Mouse (Mus musculus): ENCODE data around the gene Ddt.
A peak's percentile ranks its signal among the peaks of the same experiment; 100 is the strongest.
"Not testable (repeated sequence)": the region's sequence is repeated elsewhere in the genome, so short reads cannot be mapped to it uniquely, and the experiment has no call there.

Gene Ddt

DNA sequence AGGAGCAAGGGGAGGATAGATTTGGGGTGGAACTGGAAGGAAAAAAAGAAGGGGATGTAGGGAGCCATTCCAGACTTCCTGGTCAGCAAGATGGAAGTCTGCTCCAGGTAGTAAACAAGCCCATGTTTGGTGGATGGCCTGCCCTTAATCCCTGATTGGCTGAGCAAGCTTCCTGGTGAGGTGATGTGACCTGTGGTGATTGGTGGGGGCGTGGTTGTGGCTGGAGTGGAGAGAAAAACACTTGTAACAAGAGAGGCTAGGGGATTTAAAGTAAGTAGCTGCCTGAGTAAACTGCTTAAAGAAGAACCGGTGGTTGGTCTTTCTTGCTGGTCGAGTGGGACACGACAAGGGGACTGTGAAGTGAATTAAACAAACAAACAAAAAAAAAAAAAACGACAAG is 5.5 kb downstream of the Ddt start:
- DNase-seq (ENCODE audit: low spot score), result not testable (repeated sequence)

DNA sequence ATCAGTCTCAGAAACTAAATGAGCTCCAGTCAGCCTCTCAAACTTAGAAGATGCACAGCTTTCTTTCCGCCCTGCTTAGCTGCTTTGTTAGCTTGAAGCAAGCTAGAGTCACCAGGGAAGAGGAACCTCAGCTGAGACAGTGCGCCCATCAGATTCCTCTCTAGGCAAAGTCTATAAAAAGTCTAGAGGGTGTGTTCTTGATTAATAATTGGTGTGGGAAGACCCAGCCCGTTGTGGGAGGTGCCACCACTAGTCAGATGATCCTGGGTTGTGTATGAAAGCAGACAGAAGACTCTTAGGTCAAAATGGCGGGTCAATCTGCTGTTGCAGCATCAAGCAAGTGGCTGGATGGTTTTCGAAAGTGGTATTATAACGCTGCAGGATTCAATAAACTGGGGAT is 6.4 kb downstream of the Ddt start:
- DNase-seq (ENCODE audit: low spot score), result no peak

DNA sequence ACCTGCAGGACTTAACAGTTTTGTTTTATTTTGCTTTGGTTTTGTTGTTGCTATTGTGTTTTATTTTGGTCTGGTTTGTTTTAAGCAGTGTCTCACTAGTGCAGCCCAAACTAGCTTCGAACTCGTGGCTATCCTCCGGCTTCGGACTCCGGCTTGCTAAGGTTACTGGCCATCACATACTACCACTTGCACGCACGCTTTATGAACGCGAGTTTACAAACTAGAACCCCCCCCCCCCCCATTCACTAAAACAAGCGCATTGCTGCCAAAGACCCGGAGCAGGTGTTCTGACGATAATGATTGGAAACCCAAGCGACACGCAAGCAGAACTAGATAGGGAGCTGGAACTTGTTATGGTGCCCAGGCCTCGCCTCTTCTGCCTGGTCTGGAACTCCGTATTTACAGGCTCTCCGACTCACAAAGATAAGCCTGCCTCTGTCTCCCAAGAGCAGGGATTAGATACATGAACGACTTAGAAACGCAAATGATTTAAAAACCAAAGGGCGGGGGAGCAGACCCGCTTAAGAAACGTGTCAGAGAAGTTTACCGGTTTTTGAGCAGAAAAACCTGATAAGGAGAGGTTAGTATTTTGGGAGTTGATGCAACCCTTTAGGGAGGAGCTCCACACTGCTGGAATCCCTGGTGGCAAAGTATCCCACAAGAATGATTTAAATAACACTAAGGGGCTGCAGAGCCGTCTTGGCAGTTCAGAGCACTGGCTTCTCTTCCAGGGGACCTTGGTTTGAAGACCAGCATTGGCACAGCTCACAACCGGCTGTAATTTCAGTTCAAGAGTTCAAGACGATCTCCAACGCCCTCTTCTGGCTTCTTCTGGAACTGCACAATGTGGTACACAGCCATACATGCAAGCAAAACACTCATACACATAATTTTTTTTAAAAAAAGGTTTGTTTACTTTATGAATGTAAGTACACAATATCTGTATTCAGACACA is 8.4 kb downstream of the Ddt start:
- DNase-seq (ENCODE audit: low spot score), result peak; percentile 61

DNA sequence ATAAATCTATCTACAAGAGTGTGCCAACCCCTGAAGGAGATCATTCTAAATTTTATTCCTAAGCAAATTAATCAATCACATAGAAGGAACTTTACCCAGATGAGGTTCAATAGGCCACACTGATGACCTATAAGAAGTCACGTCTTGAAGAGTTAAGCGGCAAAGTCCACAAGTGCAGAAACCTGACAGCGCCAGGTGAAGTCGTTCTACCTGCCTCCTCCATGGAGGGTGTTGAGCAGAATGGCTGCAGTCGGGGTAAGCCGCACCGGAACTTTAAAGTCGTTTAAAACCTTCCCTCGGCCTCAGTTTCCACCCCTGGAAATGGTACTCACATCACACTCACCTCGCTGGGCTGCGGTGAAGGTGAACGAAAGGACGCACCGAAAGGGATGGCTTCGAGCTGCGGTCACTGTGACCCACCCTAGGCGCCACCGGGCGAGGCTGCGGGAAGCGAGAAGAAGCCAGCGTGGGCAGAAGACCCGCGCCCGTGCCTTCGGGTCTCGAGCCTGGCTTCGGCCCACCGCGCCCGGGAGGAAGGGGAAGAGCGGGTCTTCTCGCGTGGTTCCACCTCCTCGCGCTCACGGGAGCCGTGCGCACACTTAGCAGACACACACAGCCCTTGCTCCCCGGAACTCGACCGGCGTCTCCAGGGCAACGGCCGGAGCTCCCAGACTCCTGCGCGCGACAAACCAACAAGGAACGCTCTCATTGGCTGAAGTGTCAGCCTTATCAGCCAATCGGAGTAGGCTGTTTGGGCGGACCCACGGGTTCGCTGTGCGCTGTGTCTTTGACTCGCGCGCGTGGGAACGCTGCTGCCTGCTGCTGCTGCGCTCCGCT is 9.3 kb downstream of the Ddt start, which contains the start of gene Cabin1:
Cabin1 (minus strand) TSS at position 660 of the 837 bp plus-strand sequence.
- DNase-seq (ENCODE audit: low spot score), result peak; percentile 99

DNA sequence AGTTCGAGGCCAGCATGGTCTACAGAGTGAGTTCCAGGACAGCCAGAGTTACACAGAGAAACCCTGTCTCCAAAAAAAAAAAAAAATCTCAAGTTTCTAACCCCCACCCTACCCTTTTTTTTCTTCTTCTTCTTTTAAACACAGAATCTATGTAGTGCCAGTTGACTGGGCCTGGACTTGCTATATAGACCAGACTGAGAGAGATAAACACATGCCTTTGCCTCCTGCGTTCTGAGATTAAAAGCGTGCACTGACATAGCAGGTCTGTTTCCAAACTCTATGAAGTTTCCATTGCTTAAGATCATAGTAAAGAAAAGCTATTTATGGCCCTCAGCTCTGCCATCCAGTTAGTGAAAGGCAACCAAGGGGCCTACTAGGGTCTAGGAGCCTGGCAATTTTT is 10.8 kb downstream of the Ddt start:
- no peak for DNase-seq (ENCODE audit: low spot score)

DNA sequence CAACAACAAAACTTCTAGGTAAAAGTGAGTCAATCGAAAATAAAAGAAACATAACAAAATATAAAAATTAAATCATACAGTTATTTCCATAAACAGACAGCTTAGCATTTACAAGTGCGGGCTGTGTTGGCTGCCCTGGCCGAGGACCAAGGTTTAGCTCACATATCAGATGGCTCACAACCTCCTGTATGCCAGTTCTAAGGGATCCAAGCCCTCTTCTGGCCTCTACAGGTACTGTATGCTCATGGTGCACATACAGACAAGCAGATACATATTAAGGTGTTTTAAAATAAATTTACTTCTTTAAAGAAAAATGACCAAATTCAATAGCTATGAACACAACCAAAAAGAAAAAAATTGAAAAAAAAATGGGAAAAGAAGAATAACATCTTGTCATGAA is 12.9 kb downstream of the Ddt start:
- DNase-seq (ENCODE audit: low spot score), result no peak

DNA sequence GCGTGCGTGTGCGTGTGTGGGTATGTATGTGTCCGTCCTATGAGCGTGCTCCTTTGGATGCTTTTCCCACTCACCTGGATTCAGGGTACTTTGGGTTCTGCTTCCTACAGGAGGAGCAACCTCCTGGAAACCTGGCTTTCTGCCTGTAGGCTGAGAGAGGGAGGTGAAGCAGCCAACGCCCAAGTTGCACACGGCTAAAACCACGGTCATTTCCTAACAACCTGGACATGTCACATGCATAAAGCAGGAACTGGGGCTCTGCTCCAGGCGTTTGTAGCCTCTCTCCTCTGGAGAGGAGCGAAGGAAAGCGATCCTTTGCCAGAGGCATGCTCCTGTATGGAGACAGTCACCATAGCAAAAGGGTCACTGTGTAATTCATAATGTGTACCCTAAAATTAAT is 16.5 kb downstream of the Ddt start:
- no peak for DNase-seq (ENCODE audit: low spot score)

DNA sequence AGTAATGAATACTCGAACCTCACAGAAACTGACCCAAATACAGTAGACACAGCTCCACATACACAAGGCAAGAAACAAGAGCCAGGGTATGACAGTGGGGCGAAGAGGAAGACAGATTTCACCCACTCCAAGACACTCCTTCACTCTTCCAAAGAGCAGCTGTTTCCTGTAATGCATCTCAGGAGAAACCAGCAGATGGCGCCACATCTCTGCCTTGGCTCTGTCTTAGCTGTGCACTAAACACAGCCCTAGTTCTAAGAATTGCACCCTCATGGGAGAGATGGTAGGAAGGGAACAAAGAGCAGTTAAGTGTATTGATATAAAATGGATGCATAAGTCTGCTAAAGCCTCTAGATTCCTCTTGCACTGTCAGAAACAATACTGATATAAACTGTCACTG is 29.2 kb downstream of the Ddt start:
- DNase-seq (ENCODE audit: low spot score), result peak; percentile 76

DNA sequence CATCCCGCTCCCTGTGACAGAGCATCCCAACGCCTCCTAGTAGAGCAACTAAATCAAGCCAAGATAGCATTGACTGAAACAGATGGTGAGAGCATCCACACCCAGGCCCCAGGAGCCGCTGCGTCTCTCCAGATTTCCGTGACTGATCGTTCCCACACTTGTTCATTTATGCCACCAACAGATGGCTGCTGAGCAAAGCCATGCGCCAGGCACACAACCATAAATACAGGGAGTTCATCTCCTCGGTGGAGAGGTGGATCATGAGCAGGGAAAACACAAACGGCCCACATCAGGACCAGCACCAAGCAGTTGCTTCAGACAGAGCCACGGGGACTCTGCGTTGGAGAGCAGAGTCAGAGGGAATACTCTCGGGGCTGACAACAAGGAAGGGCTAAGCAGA is 29.8 kb downstream of the Ddt start:
- DNase-seq (ENCODE audit: low spot score), result no peak

DNA sequence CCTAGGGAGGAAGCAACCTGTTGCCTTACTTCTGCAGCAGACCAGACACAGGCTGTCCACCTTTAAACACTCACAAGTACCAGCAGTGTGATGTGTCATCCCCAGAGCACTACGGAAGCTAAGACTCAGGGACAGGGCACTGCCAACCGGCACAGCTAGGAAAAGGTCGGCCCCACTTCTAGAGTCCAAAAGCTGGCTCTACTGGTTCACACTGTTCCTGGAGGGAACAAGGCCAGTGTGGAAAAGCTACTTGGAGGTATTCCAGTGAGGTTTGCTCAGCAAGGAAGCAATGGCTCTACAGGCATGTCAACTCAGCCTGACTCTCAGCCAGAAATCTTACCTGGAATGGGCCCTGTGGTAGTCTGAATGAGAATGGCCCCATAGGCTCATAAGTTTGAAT is 32.3 kb downstream of the Ddt start:
- DNase-seq (ENCODE audit: low spot score), result no peak

DNA sequence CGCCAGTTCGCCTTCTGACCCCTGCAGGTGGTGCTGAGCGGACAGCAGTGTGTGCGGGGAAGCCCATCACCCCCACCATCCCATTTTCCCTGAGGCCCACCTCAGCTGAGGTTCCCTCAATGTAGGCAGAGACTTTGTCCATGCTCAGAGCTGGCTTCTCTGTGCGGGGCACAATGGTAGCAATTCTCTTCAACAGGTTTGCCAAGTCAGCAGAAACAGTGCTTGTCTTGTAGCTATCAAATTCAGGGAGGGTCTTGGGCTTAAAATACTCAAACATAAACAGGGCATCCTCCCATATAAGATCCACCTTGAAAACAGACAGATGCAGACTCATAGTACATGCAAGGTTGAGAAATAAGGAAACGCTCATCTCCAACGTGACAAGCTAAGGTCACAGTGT is 47.8 kb downstream of the Ddt start:
- DNase-seq (ENCODE audit: low spot score), result no peak
